Mouse (Mus musculus): ENCODE results near the gene Ppp1r3a.
"Not testable (repeated sequence)": the region's sequence is repeated elsewhere in the genome, so short reads cannot be mapped to it uniquely, and the experiment has no call there.

Ppp1r3a gene

DNA sequence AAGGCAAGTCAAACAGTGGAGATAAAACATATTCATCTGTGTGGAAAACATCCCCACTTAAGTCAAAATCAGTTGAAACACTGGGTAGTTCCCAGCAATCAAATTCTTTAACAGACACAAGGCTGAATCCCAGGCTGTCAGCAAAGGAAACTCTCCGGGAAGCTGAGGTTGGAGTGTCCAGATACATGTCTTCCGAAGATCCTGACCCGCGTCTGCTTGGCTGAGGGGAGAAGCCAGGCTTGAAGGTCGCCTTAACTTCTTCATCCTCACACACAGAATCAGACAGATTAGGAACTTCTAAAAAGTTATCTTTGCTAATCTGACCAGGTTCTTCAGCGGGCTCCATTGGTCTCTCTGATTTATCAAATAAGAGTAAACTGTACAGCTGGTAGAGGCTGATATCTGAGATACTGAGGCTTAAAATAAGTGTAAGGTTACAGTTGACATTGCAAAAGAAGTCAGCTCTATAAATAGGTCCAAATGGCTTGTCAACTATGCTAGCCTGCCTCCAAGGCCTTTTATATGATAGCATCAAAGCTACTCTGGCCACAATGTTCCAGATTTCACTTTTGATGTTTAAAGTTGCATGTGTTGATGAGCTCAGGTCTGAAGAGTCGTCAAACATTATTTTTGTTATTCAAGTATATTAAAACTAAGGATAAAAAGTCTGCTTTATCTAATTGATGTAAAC is at the start of gene Ppp1r3a:
TSS of gene Ppp1r3a (minus strand) at position 374 of the 691 bp plus-strand sequence.
- DNase-seq, result no peak

DNA sequence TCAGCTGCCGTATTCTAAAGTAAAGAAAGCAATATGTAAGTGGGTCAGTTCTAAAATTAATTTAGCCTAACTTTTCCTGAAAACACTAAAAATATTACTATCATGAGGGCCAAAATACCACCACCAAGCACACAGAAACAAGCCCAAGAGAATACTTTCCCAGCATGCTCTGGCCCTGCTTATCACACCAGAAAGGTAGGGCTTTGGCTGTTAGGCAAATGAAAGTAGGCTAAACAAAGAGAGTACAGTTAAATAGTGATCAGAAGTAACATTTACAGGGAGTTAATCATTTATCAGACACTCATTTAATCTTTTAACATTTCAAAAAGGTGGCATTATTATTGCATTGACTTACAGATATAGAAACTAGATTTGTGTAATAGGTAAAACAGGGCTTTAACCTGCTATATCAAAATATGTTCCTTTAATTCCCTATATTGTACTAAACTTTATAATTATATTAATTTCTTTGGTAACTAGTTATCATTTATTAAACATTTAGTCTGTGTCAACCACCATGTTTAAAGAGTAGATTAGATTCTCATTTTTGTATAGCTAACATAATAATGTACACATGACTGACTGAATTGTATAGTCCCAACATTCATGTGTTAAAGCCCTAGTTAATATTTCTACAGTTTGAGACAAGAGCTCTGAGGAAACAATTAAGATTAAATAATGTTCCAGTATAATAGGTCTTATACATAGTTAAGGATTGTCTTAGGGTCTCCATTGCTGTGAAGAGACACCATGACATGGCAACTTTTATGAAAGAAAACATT is 32.3 kb upstream of the Ppp1r3a start:
- no peak for DNase-seq

- DNase-seq, result no peak
These were observed 22.8 kb upstream of the Ppp1r3a start for GRCm38 (mm10) chr6:14777920-14778319.

- DNase-seq, result no peak
These were observed 16.6 kb upstream of the Ppp1r3a start for GRCm38 (mm10) chr6:14771717-14772116.

GRCm38 (mm10) chr6:14757486-14757885 is 2.4 kb upstream of the Ppp1r3a start:
- DNase-seq, result no peak

DNA sequence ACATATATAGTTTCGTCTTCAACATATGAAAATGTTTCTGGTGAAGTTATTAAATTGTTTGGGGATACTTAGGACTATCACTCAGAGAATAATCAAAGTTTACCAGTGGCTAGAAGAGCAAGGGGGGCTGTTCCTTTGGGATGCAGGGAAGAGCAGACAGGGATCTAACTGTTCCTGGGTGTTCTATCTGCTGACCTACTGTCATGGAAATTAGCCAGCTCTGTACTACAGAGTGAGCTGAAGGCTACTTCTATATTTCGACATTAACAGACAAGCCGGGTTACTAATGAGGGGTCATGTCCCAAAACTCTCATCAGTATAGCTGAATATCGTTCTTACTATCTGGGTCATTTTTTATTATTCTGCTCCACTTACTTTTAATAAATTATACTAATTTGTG is 1.6 kb downstream of the Ppp1r3a start:
- no peak for DNase-seq

DNA sequence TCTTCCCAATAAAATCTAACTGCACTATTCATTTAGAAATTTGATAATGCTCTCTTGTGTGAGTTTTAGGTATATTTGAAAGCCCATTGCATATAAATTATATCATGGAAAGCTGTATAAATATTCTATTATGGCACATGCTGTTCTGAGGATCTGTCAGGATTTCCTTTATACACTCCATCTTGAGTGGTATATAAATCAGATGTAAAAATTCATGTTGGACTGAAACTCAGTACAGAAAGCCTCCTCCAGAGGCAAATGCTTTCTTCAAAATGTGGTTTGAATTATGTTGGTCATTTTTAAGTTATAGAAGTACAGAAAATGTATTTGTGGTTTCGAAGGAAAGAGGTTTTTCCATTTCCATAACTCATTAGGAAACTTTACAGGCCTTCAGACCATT is 2.9 kb downstream of the Ppp1r3a start:
- DNase-seq, result no peak

GRCm38 (mm10) chr6:14747000-14747399 is 8.1 kb downstream of the Ppp1r3a start:
- no peak for DNase-seq

- DNase-seq, result no peak
These were observed 19.1 kb downstream of the Ppp1r3a start for GRCm38 (mm10) chr6:14736017-14736416.

DNA sequence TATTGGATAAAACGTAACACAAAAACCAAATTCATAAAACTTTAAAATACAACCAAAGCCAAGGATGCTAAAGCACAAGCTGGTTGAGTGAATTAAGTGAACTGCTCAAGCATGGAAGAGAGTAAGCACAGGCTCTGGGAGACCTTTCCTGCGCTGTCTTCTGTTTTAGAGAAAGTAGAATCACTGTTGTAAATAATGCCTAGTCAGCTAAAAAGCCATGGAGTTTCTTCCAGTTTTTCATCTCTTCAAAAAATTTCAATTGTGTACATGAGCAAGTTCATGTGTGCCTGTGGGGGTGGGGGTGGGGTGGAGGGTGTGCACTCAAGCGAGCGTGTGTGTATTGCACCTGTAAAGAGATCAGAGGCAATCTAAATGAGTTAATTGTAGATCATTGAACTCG is 24.1 kb downstream of the Ppp1r3a start:
- DNase-seq, result no peak

- no peak for DNase-seq
These were observed 34.2 kb downstream of the Ppp1r3a start for GRCm38 (mm10) chr6:14720772-14721414.

GRCm38 (mm10) chr6:14720110-14720771 is 34.8 kb downstream of the Ppp1r3a start:
- no peak for DNase-seq

GRCm38 (mm10) chr6:14715129-14715989 is 39.7 kb downstream of the Ppp1r3a start:
- DNase-seq, result no peak

DNA sequence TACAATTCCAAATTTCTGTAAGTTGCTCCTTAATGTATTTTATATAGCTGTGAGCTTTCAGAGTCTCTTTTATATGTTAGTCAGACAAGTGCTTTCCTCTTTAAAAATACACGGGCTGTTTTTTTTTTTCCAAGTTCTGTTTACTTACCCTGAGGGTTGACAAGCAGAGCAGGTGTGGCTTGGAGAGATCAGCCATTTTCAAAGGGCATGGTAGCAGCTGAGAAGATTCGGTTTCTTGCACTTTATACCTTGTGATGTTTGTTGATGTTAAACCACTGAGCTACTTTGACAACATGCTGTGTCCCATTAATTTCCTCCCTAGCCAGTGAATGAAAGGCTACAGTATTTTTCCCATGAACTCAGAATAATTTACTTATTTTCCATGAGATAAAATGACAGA is 42.9 kb downstream of the Ppp1r3a start:
- DNase-seq, result no peak

- DNase-seq, result no peak
These were observed 55.0 kb downstream of the Ppp1r3a start for GRCm38 (mm10) chr6:14700030-14700429.

DNA sequence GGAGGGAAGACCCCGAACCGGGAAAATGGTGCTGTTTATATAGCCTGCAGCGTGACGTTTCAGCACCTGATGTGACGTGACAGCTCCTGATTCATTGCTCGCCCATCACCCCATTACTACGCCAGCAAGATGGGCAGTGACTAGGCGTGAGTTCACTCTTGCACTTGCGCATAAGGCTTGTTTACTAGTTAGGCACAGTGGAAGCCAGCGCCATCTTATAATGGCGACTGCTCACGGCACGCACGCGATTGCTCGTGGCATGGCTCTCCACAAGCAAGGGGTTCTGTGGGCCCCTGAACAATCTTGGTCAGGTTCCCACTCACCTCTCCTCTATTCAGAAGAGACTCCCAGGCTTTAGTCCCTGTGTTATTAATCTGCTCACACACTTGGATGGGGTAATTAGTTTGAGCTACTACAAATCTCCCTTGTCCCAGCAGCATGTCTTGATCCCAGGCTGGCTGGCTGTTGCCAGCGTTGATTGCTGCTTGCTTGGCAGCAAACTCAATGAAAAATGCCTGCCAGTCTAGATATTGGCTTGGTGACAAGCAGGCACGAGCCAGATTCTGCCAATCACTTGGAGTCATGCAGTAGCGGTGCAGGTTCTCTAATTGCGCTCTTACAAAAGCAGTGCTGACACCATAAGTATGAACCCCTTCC is 75.7 kb downstream of the Ppp1r3a start:
- not testable (repeated sequence) for DNase-seq

DNA sequence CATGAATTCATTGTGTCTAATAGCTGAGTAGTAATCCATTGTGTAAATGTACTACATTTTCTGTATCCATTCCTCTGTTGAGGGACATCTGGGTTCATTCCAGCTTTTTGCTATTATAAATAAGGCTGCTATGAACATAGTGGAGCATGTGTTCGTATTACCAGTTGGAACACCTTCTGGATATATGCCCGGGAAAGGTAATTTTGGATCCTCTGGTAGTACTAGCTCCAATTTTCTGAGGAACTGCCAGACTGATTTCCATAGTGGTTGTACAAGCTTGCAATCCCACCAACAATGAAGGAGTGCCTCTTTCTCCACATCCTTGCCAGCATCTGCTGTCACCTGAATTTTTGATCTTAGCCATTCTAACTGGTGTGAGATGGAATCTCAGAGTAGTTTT is 86.1 kb downstream of the Ppp1r3a start:
- DNase-seq, result not testable (repeated sequence)

GRCm38 (mm10) chr6:14667651-14668050 is 87.4 kb downstream of the Ppp1r3a start:
- DNase-seq, result not testable (repeated sequence)

All from B cell, adult 2 months (primary cell).